Mouse (Mus musculus): ENCODE data around the gene Ppt2. TPM values are rescaled to one million over a fixed set of nuclear protein-coding genes. Genes with fewer than 3 reads are reported as not detected.

Ppt2 gene
- polyA plus RNA-seq, 1 experiment: 46.7 TPM

- no peak for TF ChIP-seq GATA1 (IDR thresholded peaks at IDR 0.05; ENCODE audit: low read length)
These were observed 55.9 kb downstream of the Ppt2 start for GRCm38 (mm10) chr17:34572361-34572760.

- no peak for TF ChIP-seq GATA1 (IDR thresholded peaks at IDR 0.05; ENCODE audit: low read length)
These were observed 56.4 kb downstream of the Ppt2 start for GRCm38 (mm10) chr17:34571875-34572274.

GRCm38 (mm10) chr17:34569919-34570318 is 58.4 kb downstream of the Ppt2 start:
- TF ChIP-seq GATA1 (IDR thresholded peaks at IDR 0.05; ENCODE audit: low read length): no peak

GRCm38 (mm10) chr17:34568421-34568820 is 59.9 kb downstream of the Ppt2 start:
- TF ChIP-seq GATA1 (IDR thresholded peaks at IDR 0.05; ENCODE audit: low read length): no peak

- no peak for TF ChIP-seq GATA1 (IDR thresholded peaks at IDR 0.05; ENCODE audit: low read length)
These were observed 61.0 kb downstream of the Ppt2 start for GRCm38 (mm10) chr17:34567311-34567710.

Other genes starting within 250 kb of the Ppt2 start
- not detected in 2 replicates for gene BC051142, start 229.7 kb downstream of the Ppt2 start, polyA plus RNA-seq (2012)
- not detected in 2 replicates for gene Btnl4, start 151.2 kb downstream of the Ppt2 start, polyA plus RNA-seq (2012)
- gene Btnl6, start 111.2 kb downstream of the Ppt2 start, polyA plus RNA-seq (2012): not detected in 2 replicates
- gene Notch4, start 64.2 kb downstream of the Ppt2 start, polyA plus RNA-seq (2012): 0.78 and 0.90 TPM in 2 replicates
- 297 and 335 TPM in 2 replicates for gene Gpsm3, start 38.7 kb downstream of the Ppt2 start, polyA plus RNA-seq (2012)
- 127 and 177 TPM in 2 replicates for gene Pbx2, start 37.2 kb downstream of the Ppt2 start, polyA plus RNA-seq (2012)
- gene Ager, start 30.6 kb downstream of the Ppt2 start, polyA plus RNA-seq (2012): 4.7 and 5.9 TPM in 2 replicates
- gene Rnf5, start 24.8 kb downstream of the Ppt2 start, polyA plus RNA-seq (2012): 67.6 and 71.2 TPM in 2 replicates
- 137 and 143 TPM in 2 replicates for gene Agpat1, start 24.2 kb downstream of the Ppt2 start, polyA plus RNA-seq (2012)
- 1.1 and 1.4 TPM in 2 replicates for gene Egfl8, start 12.5 kb downstream of the Ppt2 start, polyA plus RNA-seq (2012)
- gene Prrt1, start 1.0 kb upstream of the Ppt2 start, polyA plus RNA-seq (2012): 0.04 TPM in 1 of 2 replicates, not detected in the other
- 7.1 and 7.5 TPM in 2 replicates for gene Fkbpl, start 16.3 kb upstream of the Ppt2 start, polyA plus RNA-seq (2012)
- gene Atf6b, start 18.6 kb upstream of the Ppt2 start, polyA plus RNA-seq (2012): 130 TPM in 2 replicates
- gene Tnxb, start 42.0 kb upstream of the Ppt2 start, polyA plus RNA-seq (2012): not detected in 2 replicates
- gene C4b, start 115.4 kb upstream of the Ppt2 start, polyA plus RNA-seq (2012): not detected in 2 replicates
- not detected in 2 replicates for gene Cyp21a1, start 176.1 kb upstream of the Ppt2 start, polyA plus RNA-seq (2012)
- gene Stk19, start 208.4 kb upstream of the Ppt2 start, polyA plus RNA-seq (2012): 52.4 and 52.9 TPM in 2 replicates
- gene Dxo, start 208.5 kb upstream of the Ppt2 start, polyA plus RNA-seq (2012): 47.6 and 78.7 TPM in 2 replicates
- 62.2 and 65.4 TPM in 2 replicates for gene Skiv2l, start 221.7 kb upstream of the Ppt2 start, polyA plus RNA-seq (2012)
- 375 and 385 TPM in 2 replicates for gene Nelfe, start 221.9 kb upstream of the Ppt2 start, polyA plus RNA-seq (2012)
- gene Cfb, start 234.0 kb upstream of the Ppt2 start, polyA plus RNA-seq (2012): not detected in 2 replicates

Data from G1E-ER4 (cell line).